Mouse (Mus musculus) heart, adult 2 months (tissue): ENCODE measurements at regions not wholly inside any gene's neighbourhood (a gene's known extent, or its start where the extent isn't known, plus 50 kb on each side); places are given as distances from the start of the nearest gene placed in this dataset.

ENCODE experiments used
- CTCF ChIP-seq: fragments of 200-600 bp; IDR thresholded peaks from 2 replicates; pipeline ENCODE4 v1.8.1; 2022; ENCODE audit warnings: antibody characterized with exemption, mild to moderate bottlenecking, moderate library complexity
- EP300 ChIP-seq: fragments of 200-500 bp; IDR thresholded peaks from 2 replicates; pipeline ENCODE4 v1.6.1; 2011; ENCODE audit warnings: low read depth, low read length, control low read depth; ENCODE audit not compliant: insufficient read depth
- POLR2A ChIP-seq: fragments of 200-500 bp; IDR thresholded peaks from 2 replicates; pipeline ENCODE4 v1.6.1; 2011; ENCODE audit warnings: mild to moderate bottlenecking, low read depth, low read length, control low read depth; ENCODE audit not compliant: insufficient read depth

DNA sequence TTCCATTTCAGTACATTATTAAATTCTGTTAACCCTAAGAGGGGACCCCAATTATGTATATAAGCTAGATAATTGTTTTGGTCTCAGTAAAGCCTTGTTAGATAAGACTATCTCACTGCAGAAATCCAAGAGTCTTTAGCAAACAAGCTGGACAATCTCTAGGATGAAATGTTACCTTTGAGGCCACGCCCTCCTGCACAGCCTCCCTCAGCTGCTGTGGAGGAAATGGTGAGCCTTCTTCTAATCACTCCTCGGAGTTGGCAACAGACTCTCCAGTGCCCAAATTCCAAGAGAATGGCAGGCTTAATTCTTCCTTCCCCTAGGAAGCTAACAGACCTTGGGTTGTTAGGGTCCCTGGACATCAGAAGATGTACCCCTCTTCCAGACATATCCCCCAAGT, 252.7 kb upstream of the Gadl1 start:
- no peak for TF ChIP-seq POLR2A
- no peak for TF ChIP-seq CTCF
- TF ChIP-seq EP300, result no peak
